Mouse (Mus musculus) forebrain, embryonic 12.5 days (tissue): ENCODE results near the gene Fcgrt. TPM values are rescaled to one million over a fixed set of nuclear protein-coding genes. Genes with fewer than 3 reads are reported as not detected.

Source experiments
- ATAC-seq: fragments of 200-750 bp; cut with Nextera tagmentation; 2 replicates; pipeline ENCODE4 v1.8.0; 2017; ENCODE audit warnings: moderate TSS enrichment; ENCODE audit not compliant: low FRiP score
- H3K27ac ChIP-seq: fragments of 300-500 bp; sonication (generic); 2 replicates; pipeline ENCODE4 v1.5.1; 2016; ENCODE audit warnings: mild to moderate bottlenecking
- H3K27me3 ChIP-seq: fragments of 300-500 bp; sonication (generic); 2 replicates; pipeline ENCODE4 v1.6.1; 2016; ENCODE audit warnings: mild to moderate bottlenecking
- H3K36me3 ChIP-seq: fragments of 300-500 bp; sonication (generic); replicated peaks from 2 replicates; pipeline ENCODE4 v1.6.1; 2016; ENCODE audit warnings: mild to moderate bottlenecking
- H3K4me1 ChIP-seq: fragments of 300-500 bp; sonication (generic); 2 replicates; pipeline ENCODE4 v1.6.1; 2016
- H3K4me2 ChIP-seq: fragments of 300-500 bp; sonication (generic); 2 replicates; pipeline ENCODE4 v1.6.1; 2016; ENCODE audit warnings: mild to moderate bottlenecking, moderate library complexity
- H3K4me3 ChIP-seq: fragments of 300-500 bp; sonication (generic); replicated peaks from 2 replicates; pipeline ENCODE4 v1.5.1; 2016; ENCODE audit warnings: mild to moderate bottlenecking
- H3K9ac ChIP-seq: fragments of 300-500 bp; sonication (generic); 2 replicates; pipeline ENCODE4 v1.6.1; 2016; ENCODE audit warnings: mild to moderate bottlenecking
- H3K9me3 ChIP-seq: fragments of 300-500 bp; sonication (generic); 2 replicates; pipeline ENCODE4 v1.6.1; 2016
- WGBS: fragments of 180-500 bp; shearing (Covaris S2); methylation state at CpG from one replicate; pipeline ENCODE4 v1.1.7; 2016; 5-methylcytosine and 5-hydroxymethylcytosine counted together
- polyA plus RNA-seq: library from polyadenylated mRNA; unstranded; fragments of >200 nt; fragmentation: Nextera tagmentation; extraction: Ambion mirVana; gene quantifications from 2 replicates; pipeline ENCODE4 v1.2.1, GENCODE M21; 2016

Gene Fcgrt
- polyA plus RNA-seq, 1 experiment from 2014 or later, result 9.6 TPM

- Histone ChIP-seq H3K27me3 (no peaks in the 10 kb centered on the region; the same call in 1 of the 2 replicates), H3K27ac (no peak overlapping the region), H3K4me1 (peaks cover 2% of the 10 kb centered on the region), H3K4me2 (no peak overlapping the region), H3K9ac (no peak overlapping the region), H3K4me3 (no peak overlapping the region), H3K36me3 (peaks cover 37% of the 10 kb centered on the region), H3K9me3 (no peaks in the 10 kb centered on the region)
- no peak for ATAC-seq
- 90% methylated on average over 30 of the region's 30 CpGs for WGBS
Observed at GRCm38 (mm10) chr7:45076501-45076900, 27.1 kb downstream of the Fcgrt start.

GRCm38 (mm10) chr7:45075405-45075804 lies 28.2 kb downstream of the Fcgrt start:
- WGBS, result 92% methylated on average over 4 of the region's 4 CpGs
- no peak for ATAC-seq
- H3K9ac ChIP-seq, result no peak overlapping the region

GRCm38 (mm10) chr7:45073949-45074348 lies 29.7 kb downstream of the Fcgrt start:
- Histone ChIP-seq H3K9ac (0 out of 2 replicates have a peak overlapping the region, but pooled peaks have one; percentile 12), H3K4me2 (no peak overlapping the region), H3K9me3 (no peaks in the 10 kb centered on the region), H3K36me3 (peaks cover 37% of the 10 kb centered on the region), H3K4me1 (no peaks in the 10 kb centered on the region), H3K4me3 (no peak overlapping the region), H3K27me3 (no peaks in the 10 kb centered on the region; the same call in 1 of the 2 replicates), H3K27ac (no peak overlapping the region)
- WGBS, result 95% methylated on average over 12 of the region's 12 CpGs
- no peak for ATAC-seq

More at GRCm38 (mm10) chr7:45075405-45075804, 28.2 kb downstream of the Fcgrt start:
- Histone ChIP-seq H3K27me3 (no peaks in the 10 kb centered on the region; the same call in 1 of the 2 replicates), H3K4me1 (peaks cover 2% of the 10 kb centered on the region), H3K4me2 (no peak overlapping the region), H3K36me3 (peaks cover 37% of the 10 kb centered on the region), H3K4me3 (no peak overlapping the region), H3K27ac (no peak overlapping the region), H3K9me3 (no peaks in the 10 kb centered on the region)

GRCm38 (mm10) chr7:45073171-45073707 lies 30.4 kb downstream of the Fcgrt start:
- H3K27ac ChIP-seq, result no peak overlapping the region
- WGBS, result 82% methylated on average over 7 of the region's 7 CpGs
- H3K9me3 ChIP-seq, result no peaks in the 10 kb centered on the region
- H3K36me3 ChIP-seq, result peaks cover 37% of the 10 kb centered on the region
- no peak for ATAC-seq
- H3K4me1 ChIP-seq, result no peaks in the 10 kb centered on the region
- no peaks in the 10 kb centered on the region; the same call in 1 of the 2 replicates for H3K27me3 ChIP-seq
- H3K9ac ChIP-seq, result no peak overlapping the region
- no peak overlapping the region for H3K4me2 ChIP-seq
- no peak overlapping the region for H3K4me3 ChIP-seq

GRCm38 (mm10) chr7:45072230-45072629 lies 31.4 kb downstream of the Fcgrt start:
- Histone ChIP-seq H3K9me3 (no peaks in the 10 kb centered on the region), H3K27me3 (no peaks in the 10 kb centered on the region; the same call in 1 of the 2 replicates), H3K4me3 (no peak overlapping the region), H3K36me3 (peaks cover 34% of the 10 kb centered on the region), H3K27ac (no peak overlapping the region), H3K9ac (no peak overlapping the region), H3K4me2 (no peak overlapping the region), H3K4me1 (no peaks in the 10 kb centered on the region)
- 72% methylated on average over 2 of the region's 2 CpGs for WGBS
- ATAC-seq, result no peak

- Histone ChIP-seq H3K9ac (no peak overlapping the region), H3K4me3 (no peak overlapping the region), H3K27me3 (no peaks in the 10 kb centered on the region; the same call in 1 of the 2 replicates), H3K36me3 (peaks cover 10% of the 10 kb centered on the region), H3K4me1 (no peaks in the 10 kb centered on the region; the same call in 1 of the 2 replicates), H3K4me2 (no peak overlapping the region), H3K9me3 (no peaks in the 10 kb centered on the region), H3K27ac (no peak overlapping the region)
- WGBS, result 97% methylated on average over 2 of the region's 2 CpGs
- no peak for ATAC-seq
Observed at GRCm38 (mm10) chr7:45069671-45070070, 34.0 kb downstream of the Fcgrt start.

GRCm38 (mm10) chr7:45068000-45068318 lies 35.7 kb downstream of the Fcgrt start:
- 0 out of 2 replicates have a peak, but pooled peaks have one; percentile 23 for ATAC-seq
- Histone ChIP-seq H3K4me3 (no peak overlapping the region), H3K4me2 (no peak overlapping the region), H3K27ac (no peak overlapping the region), H3K4me1 (peaks cover 10% of the 10 kb centered on the region), H3K36me3 (0 out of 2 replicates have a peak, but pooled peaks cover 4% of the 10 kb centered on the region), H3K9ac (no peak overlapping the region), H3K9me3 (no peaks in the 10 kb centered on the region), H3K27me3 (no peaks in the 10 kb centered on the region)
- WGBS, result 33% methylated on average over 5 of the region's 5 CpGs

GRCm38 (mm10) chr7:45067190-45067999 lies 36.3 kb downstream of the Fcgrt start:
- Histone ChIP-seq H3K27me3 (no peaks in the 10 kb centered on the region), H3K4me2 (no peak overlapping the region), H3K9me3 (no peaks in the 10 kb centered on the region), H3K36me3 (0 out of 2 replicates have a peak, but pooled peaks cover 4% of the 10 kb centered on the region), H3K27ac (no peak overlapping the region), H3K4me1 (peaks cover 11% of the 10 kb centered on the region), H3K4me3 (no peak overlapping the region), H3K9ac (no peak overlapping the region)
- 73% methylated on average over 4 of the region's 4 CpGs for WGBS
- no peak for ATAC-seq

- WGBS, result under 1% methylated on average over 31 of the region's 31 CpGs
- Histone ChIP-seq H3K4me1 (peaks cover 39% of the 10 kb centered on the region), H3K4me3 (peak within 1 kb of the TSS; percentile 57), H3K4me2 (peak within 1 kb of the TSS; percentile 69), H3K36me3 (no peaks in the 10 kb centered on the region), H3K9me3 (no peaks in the 10 kb centered on the region), H3K27ac (peak within 1 kb of the TSS; percentile 87), H3K27me3 (no peaks in the 10 kb centered on the region), H3K9ac (peak within 1 kb of the TSS; percentile 59)
- ATAC-seq, result peak; percentile 86
Observed at GRCm38 (mm10) chr7:45062239-45062835, 41.3 kb downstream of the Fcgrt start, which contains the start of the genes Nosip and Prrg2. TSS of gene Nosip (plus strand) at chr7:45062429. TSS of gene Prrg2 (minus strand) at chr7:45062677.

- 13% methylated on average over 11 of the region's 11 CpGs for WGBS
- 0 out of 2 replicates have a peak overlapping the region, but pooled peaks have one; percentile 37 for H3K27ac ChIP-seq
- ATAC-seq, result no peak
Observed at GRCm38 (mm10) chr7:45061532-45062075, 42.0 kb downstream of the Fcgrt start.

GRCm38 (mm10) chr7:45060632-45061122 lies 43.0 kb downstream of the Fcgrt start:
- Histone ChIP-seq H3K9me3 (no peaks in the 10 kb centered on the region), H3K27me3 (no peaks in the 10 kb centered on the region), H3K4me3 (no peak overlapping the region), H3K4me2 (no peak overlapping the region), H3K4me1 (peaks cover 39% of the 10 kb centered on the region), H3K36me3 (no peaks in the 10 kb centered on the region), H3K27ac (no peak overlapping the region), H3K9ac (no peak overlapping the region)
- 91% methylated on average over 6 of the region's 6 CpGs for WGBS
- ATAC-seq, result no peak

More at GRCm38 (mm10) chr7:45061532-45062075, 42.0 kb downstream of the Fcgrt start:
- no peaks in the 10 kb centered on the region for H3K27me3 ChIP-seq
- H3K9ac ChIP-seq, result 0 out of 2 replicates have a peak overlapping the region, but pooled peaks have one; percentile 59
- H3K36me3 ChIP-seq, result no peaks in the 10 kb centered on the region
- H3K9me3 ChIP-seq, result no peaks in the 10 kb centered on the region
- peak overlapping the region; percentile 57 for H3K4me3 ChIP-seq
- peak overlapping the region; percentile 69 for H3K4me2 ChIP-seq
- H3K4me1 ChIP-seq, result peaks cover 39% of the 10 kb centered on the region
